Mouse (Mus musculus): ENCODE results near the gene Slamf7. TPM values are rescaled to one million over a fixed set of nuclear protein-coding genes. Genes with fewer than 3 reads are reported as not detected.
A peak's percentile ranks its signal among the peaks of the same experiment; 100 is the strongest.

Gene Slamf7
- total and polyA plus RNA-seq, 2 experiments from 2014 or later, result not detected

- no peaks in the 10 kb centered on the region for H3K36me3 ChIP-seq (ENCODE audit: insufficient read depth, low read length)
- 89% methylated on average over 2 of the region's 2 CpGs for WGBS
- H3K4me2 ChIP-seq (ENCODE audit: low read depth, low read length, poor library complexity, severe bottlenecking), result no peak overlapping the region
- H3K9me3 ChIP-seq (ENCODE audit: low read length), result no peaks in the 10 kb centered on the region
- no peak overlapping the region for H3K9ac ChIP-seq (replicated peaks; ENCODE audit: low read length, poor library complexity, severe bottlenecking)
- ATAC-seq (ENCODE audit: low FRiP score), result no peak
- no peak for DNase-seq (ENCODE audit: low spot score)
- peak; percentile 41 for TF ChIP-seq CTCF (IDR thresholded peaks at IDR 0.05)
- H3K4me3 ChIP-seq (ENCODE audit: low read depth, low read length), result no peak overlapping the region
- no peak overlapping the region for H3K27ac ChIP-seq (ENCODE audit: low read depth, low read length)
- H3K27me3 ChIP-seq (ENCODE audit: insufficient read depth, low read length), result no peaks in the 10 kb centered on the region
- H3K4me1 ChIP-seq (ENCODE audit: insufficient read depth, low read length), result no peaks in the 10 kb centered on the region
Measured at GRCm38 (mm10) chr1:171610026-171610425, 42.8 kb downstream of the Slamf7 start.

DNA sequence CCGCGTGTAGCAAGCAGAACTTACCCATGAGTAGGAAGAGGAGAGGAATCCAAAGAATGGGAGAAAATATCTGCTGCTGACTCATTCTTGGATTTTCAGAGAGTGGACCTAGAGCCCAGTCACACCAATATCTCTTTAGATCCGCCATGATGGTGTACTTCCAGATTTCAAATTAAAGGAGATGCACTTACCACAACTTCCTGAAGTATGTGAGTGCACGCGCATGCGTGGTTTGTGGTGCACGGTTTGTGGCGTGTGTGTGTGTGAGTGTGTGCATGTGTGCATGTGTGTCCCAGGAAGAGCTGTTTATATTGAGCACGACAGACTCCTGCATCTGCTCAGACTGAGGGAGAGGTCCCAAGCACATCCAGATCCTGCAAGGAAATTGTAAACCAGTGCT is 45.7 kb downstream of the Slamf7 start, which contains the start of gene Ly9:
Gene Ly9, minus strand, starts transcription at position 235 of the 400 bp plus-strand sequence.
- Histone ChIP-seq H3K4me1 (ENCODE audit: insufficient read depth, low read length) (no peaks in the 10 kb centered on the region), H3K27ac (ENCODE audit: low read depth, low read length) (no peak within 1 kb of the TSS), H3K36me3 (ENCODE audit: insufficient read depth, low read length) (no peaks in the 10 kb centered on the region), H3K4me3 (ENCODE audit: low read depth, low read length) (no peak within 1 kb of the TSS), H3K27me3 (ENCODE audit: insufficient read depth, low read length) (no peaks in the 10 kb centered on the region), H3K9ac (replicated peaks; ENCODE audit: low read length, poor library complexity, severe bottlenecking) (no peak within 1 kb of the TSS), H3K9me3 (ENCODE audit: low read length) (no peaks in the 10 kb centered on the region), H3K4me2 (ENCODE audit: low read depth, low read length, poor library complexity, severe bottlenecking) (no peak within 1 kb of the TSS)
- DNase-seq (ENCODE audit: low spot score) (no peak), ATAC-seq (ENCODE audit: low FRiP score) (no peak)
- TF ChIP-seq CTCF (IDR thresholded peaks at IDR 0.05), result no peak
- WGBS, result 89% methylated on average over 9 of the region's 9 CpGs

DNA sequence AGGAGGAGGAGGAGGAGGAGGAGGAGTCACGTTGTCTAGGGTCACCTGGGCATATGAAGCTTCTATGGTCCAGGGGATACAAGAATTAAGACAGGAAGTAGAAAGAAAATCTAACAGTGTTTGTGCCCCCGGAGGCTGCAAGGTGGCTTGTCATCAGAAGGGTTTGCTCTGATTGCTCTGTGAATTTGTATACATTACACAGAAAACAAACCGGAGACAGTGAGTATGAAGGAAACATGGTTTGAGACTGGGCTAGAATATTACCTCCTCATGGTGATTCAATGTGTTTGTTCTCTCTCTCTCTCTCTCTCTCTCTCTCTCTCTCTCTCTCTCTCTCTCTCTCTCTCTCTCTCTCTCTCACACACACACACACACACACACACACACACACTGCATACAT is 46.2 kb downstream of the Slamf7 start:
- 70% methylated on average over 3 of the region's 3 CpGs for WGBS
- Histone ChIP-seq H3K9me3 (ENCODE audit: low read length) (no peaks in the 10 kb centered on the region), H3K36me3 (ENCODE audit: insufficient read depth, low read length) (no peaks in the 10 kb centered on the region), H3K4me1 (ENCODE audit: insufficient read depth, low read length) (no peaks in the 10 kb centered on the region), H3K4me3 (ENCODE audit: low read depth, low read length) (no peak overlapping the region), H3K27ac (ENCODE audit: low read depth, low read length) (no peak overlapping the region), H3K9ac (replicated peaks; ENCODE audit: low read length, poor library complexity, severe bottlenecking) (no peak overlapping the region), H3K27me3 (ENCODE audit: insufficient read depth, low read length) (no peaks in the 10 kb centered on the region), H3K4me2 (ENCODE audit: low read depth, low read length, poor library complexity, severe bottlenecking) (no peak overlapping the region)
- ATAC-seq (ENCODE audit: low FRiP score) (no peak), DNase-seq (ENCODE audit: low spot score) (no peak)
- no peak for TF ChIP-seq CTCF (IDR thresholded peaks at IDR 0.05)

DNA sequence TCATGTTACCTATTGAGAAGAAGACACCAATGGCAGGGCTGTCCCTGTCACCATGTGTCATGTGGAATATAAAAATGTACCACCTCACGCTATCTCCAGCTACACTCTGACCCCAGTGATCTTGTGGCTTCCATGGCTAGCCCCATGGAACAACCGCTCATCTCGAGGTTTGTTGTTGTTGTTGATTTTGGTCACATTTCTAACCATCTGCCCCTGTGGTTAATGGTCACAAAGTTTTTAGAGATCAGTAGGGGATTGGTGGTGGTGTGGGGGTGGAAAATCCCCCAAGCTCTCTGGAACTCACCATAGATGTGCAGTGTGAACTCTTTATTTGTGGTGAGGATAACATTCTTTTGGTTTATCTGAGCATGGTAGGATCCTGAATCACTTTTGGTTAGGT is 48.1 kb downstream of the Slamf7 start:
- Histone ChIP-seq H3K4me3 (ENCODE audit: low read depth, low read length) (no peak overlapping the region), H3K4me1 (ENCODE audit: insufficient read depth, low read length) (no peaks in the 10 kb centered on the region), H3K27me3 (ENCODE audit: insufficient read depth, low read length) (no peaks in the 10 kb centered on the region), H3K27ac (ENCODE audit: low read depth, low read length) (no peak overlapping the region), H3K9ac (replicated peaks; ENCODE audit: low read length, poor library complexity, severe bottlenecking) (no peak overlapping the region), H3K36me3 (ENCODE audit: insufficient read depth, low read length) (no peaks in the 10 kb centered on the region), H3K9me3 (ENCODE audit: low read length) (no peaks in the 10 kb centered on the region), H3K4me2 (ENCODE audit: low read depth, low read length, poor library complexity, severe bottlenecking) (no peak overlapping the region)
- DNase-seq (ENCODE audit: low spot score) (no peak), ATAC-seq (ENCODE audit: low FRiP score) (no peak)
- TF ChIP-seq CTCF (IDR thresholded peaks at IDR 0.05), result no peak
- WGBS, result 82% methylated on average over 3 of the region's 3 CpGs

GRCm38 (mm10) chr1:171584584-171584983 is 68.3 kb downstream of the Slamf7 start:
- no peaks in the 10 kb centered on the region for H3K36me3 ChIP-seq (ENCODE audit: insufficient read depth, low read length)
- H3K4me3 ChIP-seq (ENCODE audit: low read depth, low read length), result no peak overlapping the region
- DNase-seq (ENCODE audit: low spot score), result no peak
- H3K4me1 ChIP-seq (ENCODE audit: insufficient read depth, low read length), result no peaks in the 10 kb centered on the region
- no peaks in the 10 kb centered on the region for H3K27me3 ChIP-seq (ENCODE audit: insufficient read depth, low read length)
- no peak overlapping the region for H3K9ac ChIP-seq (replicated peaks; ENCODE audit: low read length, poor library complexity, severe bottlenecking)
- no peak for ATAC-seq (ENCODE audit: low FRiP score)
- WGBS, result 73% methylated on average over 2 of the region's 2 CpGs
- H3K9me3 ChIP-seq (ENCODE audit: low read length), result no peaks in the 10 kb centered on the region
- TF ChIP-seq CTCF (IDR thresholded peaks at IDR 0.05), result no peak
- no peak overlapping the region for H3K4me2 ChIP-seq (ENCODE audit: low read depth, low read length, poor library complexity, severe bottlenecking)
- no peak overlapping the region for H3K27ac ChIP-seq (ENCODE audit: low read depth, low read length)

Small RNAs within 50 kb of the gene (microRNA-seq; reads per million reads assigned to microRNA genes)
- gene Mir7683 (ENCODE audit: borderline number of aligned reads), result not detected

Other genes starting within 250 kb of the Slamf7 start
- 134 and 156 TPM in 2 replicates for gene Usf1, start 241.7 kb downstream of the Slamf7 start, total RNA-seq (2014; rRNA removed)
- 160 and 167 TPM in 2 replicates for gene Usf1, start 241.7 kb downstream of the Slamf7 start, polyA plus RNA-seq (2015; fragmentation: Nextera tagmentation; extraction: Ambion mirVana)
- not detected in 2 replicates for gene Tstd1, start 234.2 kb downstream of the Slamf7 start, total RNA-seq (2014; rRNA removed)
- gene Tstd1, start 234.2 kb downstream of the Slamf7 start, polyA plus RNA-seq (2015; fragmentation: Nextera tagmentation; extraction: Ambion mirVana), result 3.1 and 3.9 TPM in 2 replicates
- 6.6 and 9.2 TPM in 2 replicates for gene F11r, start 215.5 kb downstream of the Slamf7 start, total RNA-seq (2014; rRNA removed)
- 7.6 and 8.9 TPM in 2 replicates for gene F11r, start 215.5 kb downstream of the Slamf7 start, polyA plus RNA-seq (2015; fragmentation: Nextera tagmentation; extraction: Ambion mirVana)
- 9.4 and 14.7 TPM in 2 replicates for gene Alyref2, start 149.6 kb downstream of the Slamf7 start, total RNA-seq (2014; rRNA removed)
- gene Alyref2, start 149.6 kb downstream of the Slamf7 start, polyA plus RNA-seq (2015; fragmentation: Nextera tagmentation; extraction: Ambion mirVana), result 22.1 and 22.2 TPM in 2 replicates
- gene Itln1, start 117.7 kb downstream of the Slamf7 start, total RNA-seq (2014; rRNA removed), result not detected in 2 replicates
- not detected in 2 replicates for gene Itln1, start 117.7 kb downstream of the Slamf7 start, polyA plus RNA-seq (2015; fragmentation: Nextera tagmentation; extraction: Ambion mirVana)
- not detected in 2 replicates for gene Cd244a, start 93.8 kb downstream of the Slamf7 start, total RNA-seq (2014; rRNA removed)
- gene Cd244a, start 93.8 kb downstream of the Slamf7 start, polyA plus RNA-seq (2015; fragmentation: Nextera tagmentation; extraction: Ambion mirVana), result not detected in 2 replicates
- gene Ly9, start 45.6 kb downstream of the Slamf7 start, total RNA-seq (2014; rRNA removed), result 0.19 and 0.66 TPM in 2 replicates
- 0.21 TPM in 1 of 2 replicates, not detected in the other for gene Ly9, start 45.6 kb downstream of the Slamf7 start, polyA plus RNA-seq (2015; fragmentation: Nextera tagmentation; extraction: Ambion mirVana)
- 0.77 and 1.1 TPM in 2 replicates for gene Cd48, start 29.0 kb upstream of the Slamf7 start, total RNA-seq (2014; rRNA removed)
- 0.88 and 0.99 TPM in 2 replicates for gene Cd48, start 29.0 kb upstream of the Slamf7 start, polyA plus RNA-seq (2015; fragmentation: Nextera tagmentation; extraction: Ambion mirVana)
- gene Slamf1, start 114.1 kb upstream of the Slamf7 start, total RNA-seq (2014; rRNA removed), result 0.11 and 0.85 TPM in 2 replicates
- 0.19 and 0.21 TPM in 2 replicates for gene Slamf1, start 114.1 kb upstream of the Slamf7 start, polyA plus RNA-seq (2015; fragmentation: Nextera tagmentation; extraction: Ambion mirVana)
- 1.6 and 2.4 TPM in 2 replicates for gene Cd84, start 186.7 kb upstream of the Slamf7 start, total RNA-seq (2014; rRNA removed)
- gene Cd84, start 186.7 kb upstream of the Slamf7 start, polyA plus RNA-seq (2015; fragmentation: Nextera tagmentation; extraction: Ambion mirVana), result 1.1 and 1.9 TPM in 2 replicates
- 0.66 TPM in 1 of 2 replicates, not detected in the other for gene Gm10521, start 242.6 kb upstream of the Slamf7 start, total RNA-seq (2014; rRNA removed)
- not detected in 2 replicates for gene Gm10521, start 242.6 kb upstream of the Slamf7 start, polyA plus RNA-seq (2015; fragmentation: Nextera tagmentation; extraction: Ambion mirVana)